Mouse (Mus musculus) brain, embryonic 14.5 days (tissue): ENCODE measurements around the gene Cep170. TPM values are rescaled to one million over a fixed set of nuclear protein-coding genes. Genes with fewer than 3 reads are reported as not detected.

Experiments
- DNase-seq: peaks from one replicate; pipeline ENCODE4 v3.0.0-alpha.2; 2011; ENCODE audit warnings: low read depth
- CTCF ChIP-seq: fragments of 200-500 bp; IDR thresholded peaks from 2 replicates; pipeline ENCODE4 v1.5.1; 2012; ENCODE audit warnings: inconsistent platforms, mild to moderate bottlenecking, moderate library complexity, borderline replicate concordance; ENCODE audit not compliant: insufficient read depth, insufficient read length; ENCODE audit errors: extremely low read depth
- POLR2A ChIP-seq: fragments of 200-500 bp; IDR thresholded peaks from 2 replicates; pipeline ENCODE4 v1.6.1; 2012; ENCODE audit warnings: mild to moderate bottlenecking, inconsistent platforms, borderline replicate concordance; ENCODE audit not compliant: poor library complexity, insufficient read depth, insufficient read length, severe bottlenecking; ENCODE audit errors: extremely low read depth
- polyA plus RNA-seq: library from polyadenylated mRNA; depleted of rRNA; stranded (reverse); fragments of >200 nt; gene quantifications from 2 replicates; pipeline ENCODE4 v1.2.3, GENCODE M21; 2012; rRNA removed

Gene Cep170
- polyA plus RNA-seq, 1 experiment: 198 TPM

DNA sequence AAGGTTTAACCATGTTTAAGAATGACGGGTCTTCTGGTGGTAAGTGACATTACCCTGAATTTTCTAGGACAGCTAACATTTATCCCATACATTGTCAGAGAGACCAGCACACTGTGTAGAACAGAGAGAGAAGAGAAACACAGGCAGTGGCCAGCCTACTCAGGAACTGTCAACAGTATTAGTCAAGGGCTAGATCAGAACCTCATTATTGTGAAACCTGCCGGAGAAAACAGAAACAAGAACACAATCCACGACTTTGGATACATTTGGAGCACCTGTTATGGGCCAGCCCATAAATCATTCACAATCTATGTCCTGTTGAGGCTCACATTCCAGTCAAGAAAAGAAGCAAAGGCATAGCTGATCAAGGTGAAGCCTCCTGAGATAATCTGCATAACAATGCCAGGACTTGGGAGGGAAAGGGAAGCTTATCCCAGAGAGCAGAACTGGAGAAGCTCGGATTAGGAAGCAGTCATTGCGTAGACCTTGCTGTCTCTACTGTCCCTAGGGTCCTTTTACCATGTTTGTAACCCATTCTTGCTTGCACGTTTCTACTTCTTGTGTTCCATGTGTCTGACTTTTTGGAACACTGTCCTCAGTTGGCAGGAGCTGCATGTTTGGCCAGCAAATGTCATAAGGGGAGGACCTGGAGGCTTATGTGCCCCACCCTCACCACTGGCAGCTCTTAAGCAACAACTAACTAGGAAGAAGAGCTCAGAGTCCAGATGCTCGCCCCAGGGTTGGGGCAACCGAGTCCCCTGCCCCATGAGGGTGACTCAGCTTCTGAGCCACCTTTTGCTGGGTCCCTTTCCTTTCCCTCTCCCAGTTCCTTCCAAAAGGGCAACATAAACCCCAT lies 89.8 kb downstream of the Cep170 start:
- DNase-seq: no peak
- TF ChIP-seq POLR2A: no peak
- no peak for TF ChIP-seq CTCF

- TF ChIP-seq POLR2A (no peak), CTCF (peak; percentile 57; the same call in 1 of the 2 replicates)
- DNase-seq: peak; percentile 77
Measured at GRCm38 (mm10) chr1:176712436-176712835, 101.4 kb downstream of the Cep170 start.

DNA sequence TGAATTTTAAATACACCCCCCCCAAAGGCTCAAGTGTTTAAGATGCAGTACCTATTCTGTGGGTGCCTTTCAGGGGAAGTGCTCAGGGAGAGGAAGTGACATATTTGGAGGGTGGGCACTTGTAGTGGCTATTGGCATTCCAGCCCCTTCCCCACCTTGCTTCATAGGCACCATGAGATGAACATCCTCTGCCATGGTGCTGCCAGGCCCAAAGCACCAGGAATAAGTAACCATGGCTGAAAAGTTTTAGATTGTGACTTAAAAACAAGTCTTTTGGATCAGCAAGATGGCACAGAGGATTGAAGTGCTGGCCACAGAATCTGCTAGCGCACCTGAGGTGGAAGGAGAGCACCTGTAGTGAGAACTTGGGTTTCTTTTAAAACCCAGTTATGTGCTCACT lies 113.6 kb downstream of the Cep170 start:
- TF ChIP-seq CTCF (no peak), POLR2A (no peak)
- DNase-seq: no peak

- TF ChIP-seq CTCF: peak; percentile 63; the same call in 1 of the 2 replicates
- TF ChIP-seq POLR2A: no peak
- DNase-seq: peak; percentile 41
Measured at GRCm38 (mm10) chr1:176699793-176700192, 114.1 kb downstream of the Cep170 start.

GRCm38 (mm10) chr1:176698647-176699046 lies 115.2 kb downstream of the Cep170 start:
- TF ChIP-seq CTCF (no peak; the same call in 1 of the 2 replicates), POLR2A (no peak)
- DNase-seq: peak; percentile 62

DNA sequence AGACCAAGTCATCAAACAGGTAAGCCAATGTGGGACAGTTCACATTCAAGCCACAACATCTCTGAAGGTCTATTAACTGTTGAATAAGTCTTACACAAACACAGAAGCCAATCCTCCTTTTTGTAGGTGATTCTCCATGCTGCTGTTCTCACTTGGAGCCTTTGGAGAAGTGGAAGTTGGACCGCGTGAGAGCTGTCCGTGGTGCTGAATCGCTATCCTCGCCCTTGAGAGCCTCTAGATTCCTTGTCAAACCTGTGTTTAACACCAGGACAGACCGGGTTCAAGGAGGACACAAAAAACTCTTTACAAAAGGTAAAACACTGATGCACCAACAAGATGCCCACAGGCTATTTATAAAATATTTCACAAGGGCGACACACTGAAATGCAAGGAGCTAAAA lies 116.8 kb downstream of the Cep170 start:
- TF ChIP-seq CTCF (no peak), POLR2A (no peak)
- DNase-seq: peak; percentile 53

DNA sequence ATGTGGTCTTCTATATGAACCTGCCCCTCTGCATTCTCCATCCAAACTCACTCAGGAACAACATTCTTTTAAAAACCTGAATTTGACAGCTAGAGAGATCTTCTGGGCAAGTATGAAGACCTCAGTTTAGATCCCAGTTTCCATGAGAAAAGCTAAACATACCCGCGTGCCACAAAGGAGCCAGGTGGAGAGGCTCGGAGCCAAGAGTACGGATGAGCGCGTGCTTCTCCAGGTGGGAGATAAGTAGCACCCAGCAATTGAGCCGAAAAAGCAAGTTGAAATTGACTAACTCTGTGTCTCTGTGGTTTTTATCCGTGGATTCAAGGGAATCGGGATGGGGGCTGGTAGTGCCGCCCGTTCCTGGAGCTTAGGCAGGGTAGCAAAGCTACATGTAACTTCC lies 122.8 kb downstream of the Cep170 start:
- no peak for DNase-seq

GRCm38 (mm10) chr1:176688251-176688880 lies 125.5 kb downstream of the Cep170 start:
- no peak for DNase-seq
- TF ChIP-seq POLR2A (no peak), CTCF (no peak)

More for the DNA sequence above, 122.8 kb downstream of the Cep170 start:
- TF ChIP-seq CTCF: no peak
- TF ChIP-seq POLR2A: no peak

Other genes starting within 250 kb of the Cep170 start
- 11.2 and 11.4 TPM in 2 replicates for gene Sdccag8, start 593 bp upstream of the Cep170 start, polyA plus RNA-seq